11 mouse cellular contexts compared by ENCODE assay signal in genomic region chr1:89823036-89823435, GRCm38 (mm10).
"Had no signal": no experiment of that assay in that cellular context is flagged by ENCODE, and none has a peak within 500 bp of the region (broad histone marks: within the 10 kb centered on the region; RNA-seq: fewer than 3 reads in every experiment).

No protein-coding gene starts in this region.

- H3K4me3 ChIP-seq: liver, embryonic 13.5 days; lung, embryonic 15.5 days; megakaryocyte, embryonic 14.5 days; midbrain, embryonic 15.5 days; neural tube, embryonic 12.5 days had no signal

- H3K27me3 ChIP-seq: liver, embryonic 13.5 days; lung, embryonic 15.5 days; midbrain, embryonic 15.5 days; neural tube, embryonic 12.5 days had no signal

- H3K36me3 ChIP-seq: liver, embryonic 13.5 days; lung, embryonic 15.5 days; midbrain, embryonic 15.5 days; neural tube, embryonic 12.5 days had no signal

- H3K4me1 ChIP-seq: liver, embryonic 13.5 days; lung, embryonic 15.5 days had no signal

- H3K4me2 ChIP-seq: liver, embryonic 13.5 days; lung, embryonic 15.5 days; midbrain, embryonic 15.5 days had no signal

- DNase-seq: left cerebral cortex, postnatal 4 days; liver, embryonic 13.5 days; lung, postnatal 14 days; thymus, adult 2 months; thymus, postnatal 36 days had no signal

- H3K9me3 ChIP-seq: liver, embryonic 13.5 days; lung, embryonic 15.5 days; megakaryocyte, embryonic 14.5 days; midbrain, embryonic 15.5 days; neural tube, embryonic 12.5 days had no signal

- H3K27ac ChIP-seq: liver, embryonic 13.5 days; lung, embryonic 15.5 days; macrophage; midbrain, embryonic 15.5 days; neural tube, embryonic 12.5 days had no signal

- H3K9ac ChIP-seq: liver, embryonic 13.5 days; liver, postnatal 0 days; lung, embryonic 15.5 days; midbrain, embryonic 15.5 days had no signal
